Mouse (Mus musculus) heart, embryonic 11.5 days (tissue): ENCODE measurements around the gene Rpn2. TPM values are rescaled to one million over a fixed set of nuclear protein-coding genes. Genes with fewer than 3 reads are reported as not detected.
A peak's percentile ranks its signal among the peaks of the same experiment; 100 is the strongest.

Experiments used
- ATAC-seq: fragments of 200-750 bp; cut with Nextera tagmentation; replicated peaks from 2 replicates; pipeline ENCODE4 v1.8.0; 2017; ENCODE audit warnings: moderate library complexity; ENCODE audit not compliant: insufficient number of reproducible peaks, low FRiP score, low TSS enrichment
- H3K27ac ChIP-seq: fragments of 300-500 bp; sonication (generic); 2 replicates; pipeline ENCODE4 v1.5.1; 2014; ENCODE audit warnings: mild to moderate bottlenecking, low read depth, low read length
- H3K27me3 ChIP-seq: fragments of 300-500 bp; sonication (generic); 2 replicates; pipeline ENCODE4 v1.6.1; 2014; ENCODE audit warnings: mild to moderate bottlenecking, low read length, mixed read lengths; ENCODE audit not compliant: control insufficient read depth, insufficient read depth
- H3K36me3 ChIP-seq: fragments of 300-500 bp; sonication (generic); 2 replicates; pipeline ENCODE4 v1.6.1; 2014; ENCODE audit warnings: mild to moderate bottlenecking, low read length, moderate library complexity, mixed read lengths; ENCODE audit not compliant: control insufficient read depth, insufficient read depth
- H3K4me1 ChIP-seq: fragments of 300-500 bp; sonication (generic); 2 replicates; pipeline ENCODE4 v1.6.1; 2014; ENCODE audit warnings: low read length; ENCODE audit not compliant: control insufficient read depth, insufficient read depth
- H3K4me2 ChIP-seq: fragments of 300-500 bp; sonication (generic); 2 replicates; pipeline ENCODE4 v1.6.1; 2014; ENCODE audit warnings: mild to moderate bottlenecking, moderate library complexity
- H3K4me3 ChIP-seq: fragments of 300-500 bp; sonication (generic); 2 replicates; pipeline ENCODE4 v1.5.1; 2014; ENCODE audit warnings: low read depth, low read length
- H3K9ac ChIP-seq: fragments of 300-500 bp; sonication (generic); 2 replicates; pipeline ENCODE4 v1.6.1; 2014; ENCODE audit warnings: mild to moderate bottlenecking, low read depth, low read length, moderate library complexity
- H3K9me3 ChIP-seq: fragments of 300-500 bp; sonication (generic); replicated peaks from 2 replicates; pipeline ENCODE4 v1.6.1; 2016; ENCODE audit warnings: low read length; ENCODE audit not compliant: control insufficient read depth
- WGBS: fragments of 180-500 bp; shearing (Covaris S2); extraction: QIAGEN DNeasy Blood & Tissue Kit; methylation state at CpG from one replicate; pipeline ENCODE4 v1.1.7; 2014; ENCODE audit not compliant: insufficient replicate concordance; 5-methylcytosine and 5-hydroxymethylcytosine counted together
- polyA plus RNA-seq: library from polyadenylated mRNA; unstranded; fragments of >200 nt; fragmentation: Nextera tagmentation; extraction: Ambion mirVana; gene quantifications from 2 replicates; pipeline ENCODE4 v1.2.1, GENCODE M21; 2014

Gene Rpn2
- polyA plus RNA-seq = 202 and 214 TPM in 2 replicates

- H3K4me2 ChIP-seq = peak within 1 kb of the TSS; percentile 79
- H3K9ac ChIP-seq = peak within 1 kb of the TSS; percentile 98
- peaks cover 3% of the 10 kb centered on the region for H3K36me3 ChIP-seq
- WGBS = under 1% methylated on average over 64 of the region's 64 CpGs
- peak within 1 kb of the TSS; percentile 91 for H3K27ac ChIP-seq
- peak; percentile 99 for ATAC-seq
- H3K9me3 ChIP-seq = no peaks in the 10 kb centered on the region
- peak within 1 kb of the TSS; percentile 100 for H3K4me3 ChIP-seq
- no peaks in the 10 kb centered on the region for H3K27me3 ChIP-seq
- peaks cover 14% of the 10 kb centered on the region for H3K4me1 ChIP-seq
Observed at GRCm38 (mm10) chr2:157278717-157279415, at the start of gene Rpn2. TSS of gene Rpn2 (plus strand) at chr2:157279017.

DNA sequence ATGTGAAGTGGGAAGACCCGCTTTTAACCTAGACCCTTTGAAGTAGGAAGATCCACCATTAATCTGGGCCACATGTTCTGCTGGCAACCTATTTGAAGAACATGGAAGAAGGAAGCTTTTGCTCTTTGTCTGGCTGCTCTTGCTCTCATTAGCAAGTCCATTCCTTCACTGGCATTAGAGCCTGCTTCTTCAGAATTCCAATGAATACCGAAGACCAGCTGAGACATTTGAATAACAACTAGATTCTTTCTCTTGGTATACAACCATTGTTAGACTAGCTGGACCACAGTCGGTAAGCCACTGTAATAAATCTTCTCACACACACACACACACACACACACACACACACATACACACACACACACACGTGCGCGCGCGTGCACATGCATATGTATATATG lies 42.9 kb upstream of the Rpn2 start:
- no peaks in the 10 kb centered on the region for H3K4me1 ChIP-seq
- no peak overlapping the region for H3K4me3 ChIP-seq
- no peaks in the 10 kb centered on the region for H3K9me3 ChIP-seq
- H3K27me3 ChIP-seq = no peaks in the 10 kb centered on the region
- no peak overlapping the region for H3K9ac ChIP-seq
- 87% methylated on average over 8 of the region's 8 CpGs for WGBS
- no peak for ATAC-seq
- no peak overlapping the region for H3K27ac ChIP-seq
- H3K36me3 ChIP-seq = no peaks in the 10 kb centered on the region
- H3K4me2 ChIP-seq = no peak overlapping the region

GRCm38 (mm10) chr2:157245001-157245400 lies 33.8 kb upstream of the Rpn2 start:
- H3K27ac ChIP-seq = no peak overlapping the region
- no peaks in the 10 kb centered on the region for H3K9me3 ChIP-seq
- no peaks in the 10 kb centered on the region for H3K4me1 ChIP-seq
- H3K27me3 ChIP-seq = no peaks in the 10 kb centered on the region
- 47% methylated on average over 5 of the region's 5 CpGs for WGBS
- H3K9ac ChIP-seq = no peak overlapping the region
- no peak overlapping the region for H3K4me2 ChIP-seq
- H3K36me3 ChIP-seq = no peaks in the 10 kb centered on the region
- no peak overlapping the region for H3K4me3 ChIP-seq
- ATAC-seq = no peak

DNA sequence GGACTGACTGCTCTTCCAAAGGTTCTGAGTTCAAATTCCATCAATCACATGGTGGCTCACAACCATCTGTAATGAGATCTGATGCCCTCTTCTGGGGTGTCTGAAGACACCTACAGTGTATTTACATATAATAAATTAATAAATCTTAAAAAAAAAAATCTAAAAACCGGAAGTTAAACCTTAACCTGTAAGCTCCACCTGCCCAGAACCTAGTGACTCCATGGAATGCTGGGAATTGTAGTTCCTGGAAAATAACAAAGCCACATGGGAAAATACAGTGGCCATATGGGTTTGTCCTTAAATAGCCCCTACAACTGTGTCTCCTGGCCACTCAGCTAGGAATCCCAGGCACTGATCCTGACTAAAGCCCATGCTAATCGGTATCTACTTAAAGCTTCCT lies 33.2 kb upstream of the Rpn2 start:
- Histone ChIP-seq H3K4me3 (no peak overlapping the region), H3K27ac (no peak overlapping the region), H3K9me3 (no peaks in the 10 kb centered on the region), H3K36me3 (no peaks in the 10 kb centered on the region), H3K9ac (no peak overlapping the region), H3K27me3 (no peaks in the 10 kb centered on the region), H3K4me1 (no peaks in the 10 kb centered on the region), H3K4me2 (no peak overlapping the region)
- WGBS = 67% methylated on average over 2 of the region's 2 CpGs
- no peak for ATAC-seq

DNA sequence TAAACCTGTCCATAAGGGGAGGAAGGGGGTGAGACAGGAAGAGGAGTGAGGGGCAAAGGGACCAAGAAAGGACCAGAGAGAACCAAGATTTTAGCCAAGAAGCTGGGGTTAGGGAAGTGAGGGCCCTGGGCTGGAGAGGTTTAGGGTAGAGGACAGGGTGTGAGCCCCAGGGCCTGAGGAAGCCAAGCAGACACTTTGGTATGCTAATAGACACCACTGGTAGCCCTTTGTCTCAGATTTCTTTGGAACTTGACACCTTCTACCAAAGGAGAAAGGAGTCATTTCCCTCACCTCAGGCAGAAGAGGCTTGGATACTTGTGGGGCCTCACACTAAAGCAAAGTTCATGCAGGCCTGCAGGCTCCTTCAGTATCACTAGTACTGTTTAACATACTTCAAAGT lies 30.7 kb upstream of the Rpn2 start:
- Histone ChIP-seq H3K9me3 (no peaks in the 10 kb centered on the region), H3K9ac (no peak overlapping the region), H3K4me1 (no peaks in the 10 kb centered on the region), H3K4me2 (no peak overlapping the region), H3K36me3 (no peaks in the 10 kb centered on the region), H3K27ac (no peak overlapping the region), H3K4me3 (no peak overlapping the region), H3K27me3 (no peaks in the 10 kb centered on the region)
- ATAC-seq = no peak

DNA sequence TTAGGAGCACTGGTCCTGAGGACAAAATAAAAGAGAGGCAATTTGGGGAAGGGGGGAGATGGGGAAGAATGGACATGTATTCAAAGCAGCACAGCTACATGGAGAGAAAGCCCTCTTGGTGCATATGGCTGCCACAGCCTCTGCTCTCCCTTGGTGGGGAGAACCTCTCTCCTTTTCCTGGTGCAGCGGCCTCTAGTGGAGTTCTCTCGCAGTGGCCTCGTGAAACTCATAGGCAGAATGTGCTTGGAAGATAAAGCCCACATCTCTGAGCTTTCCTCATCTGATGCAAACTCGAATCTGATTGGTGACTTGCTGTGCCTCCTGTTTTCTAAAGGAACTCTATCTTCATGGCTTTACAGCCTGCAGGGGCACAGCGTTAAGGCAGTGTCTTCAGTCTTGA lies 19.1 kb upstream of the Rpn2 start:
- no peak overlapping the region for H3K9ac ChIP-seq
- WGBS = 4% methylated on average over 5 of the region's 5 CpGs
- H3K27ac ChIP-seq = no peak overlapping the region
- H3K27me3 ChIP-seq = no peaks in the 10 kb centered on the region
- H3K4me3 ChIP-seq = no peak overlapping the region
- no peak for ATAC-seq
- H3K4me1 ChIP-seq = no peaks in the 10 kb centered on the region
- H3K4me2 ChIP-seq = no peak overlapping the region
- H3K36me3 ChIP-seq = no peaks in the 10 kb centered on the region
- no peaks in the 10 kb centered on the region for H3K9me3 ChIP-seq

GRCm38 (mm10) chr2:157261930-157262329 lies 16.9 kb upstream of the Rpn2 start:
- Histone ChIP-seq H3K27ac (no peak overlapping the region), H3K4me2 (no peak overlapping the region), H3K4me3 (no peak overlapping the region), H3K4me1 (no peaks in the 10 kb centered on the region), H3K9ac (no peak overlapping the region), H3K9me3 (no peaks in the 10 kb centered on the region), H3K27me3 (no peaks in the 10 kb centered on the region), H3K36me3 (no peaks in the 10 kb centered on the region)
- no peak for ATAC-seq
- WGBS = 75% methylated on average over 5 of the region's 5 CpGs

DNA sequence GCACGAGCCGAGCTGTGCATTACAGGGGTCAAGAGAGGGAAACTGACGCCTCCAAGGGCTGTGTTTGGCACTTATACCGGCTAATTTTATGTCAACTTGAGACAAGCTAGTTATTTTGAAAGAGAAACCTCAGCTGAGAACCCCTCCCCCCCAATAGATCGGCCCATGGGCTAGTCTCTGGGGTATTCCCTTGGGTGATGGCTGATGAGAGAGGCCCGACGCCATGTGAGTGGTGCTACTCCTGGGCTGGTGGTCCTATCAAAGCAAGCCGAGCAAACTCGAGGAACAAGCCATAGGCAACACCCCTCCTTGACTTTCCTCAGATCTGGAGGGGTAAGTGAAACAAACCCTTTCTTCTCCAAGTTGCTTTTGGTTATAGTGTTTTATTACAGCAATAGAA lies 16.3 kb upstream of the Rpn2 start:
- WGBS = 62% methylated on average over 9 of the region's 9 CpGs
- Histone ChIP-seq H3K4me3 (no peak overlapping the region), H3K27me3 (no peaks in the 10 kb centered on the region), H3K36me3 (no peaks in the 10 kb centered on the region), H3K9me3 (no peaks in the 10 kb centered on the region), H3K9ac (no peak overlapping the region), H3K4me1 (no peaks in the 10 kb centered on the region), H3K27ac (no peak overlapping the region), H3K4me2 (no peak overlapping the region)
- no peak for ATAC-seq

DNA sequence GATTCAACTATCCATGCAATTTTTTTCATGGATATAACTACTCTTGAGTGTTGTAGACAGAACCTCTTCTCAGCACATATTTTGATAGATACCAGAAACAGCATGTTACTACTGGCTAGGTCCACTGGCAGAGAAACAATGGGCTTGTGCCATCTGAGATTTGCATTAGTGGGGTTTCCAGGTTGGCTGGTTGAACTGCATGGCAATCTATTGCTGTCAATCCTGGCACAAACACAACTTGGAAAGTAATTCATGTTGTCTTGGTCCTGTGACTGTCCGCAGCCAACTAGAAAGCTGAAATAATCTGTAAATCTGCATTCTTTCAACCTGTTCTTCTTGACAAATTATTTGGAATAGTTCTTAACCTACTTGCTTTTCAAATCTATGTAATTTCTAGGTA lies 15.7 kb upstream of the Rpn2 start:
- Histone ChIP-seq H3K4me2 (no peak overlapping the region), H3K9me3 (no peaks in the 10 kb centered on the region), H3K27me3 (no peaks in the 10 kb centered on the region), H3K27ac (no peak overlapping the region), H3K36me3 (no peaks in the 10 kb centered on the region), H3K4me3 (no peak overlapping the region), H3K4me1 (no peaks in the 10 kb centered on the region), H3K9ac (no peak overlapping the region)
- no peak for ATAC-seq
- WGBS = 81% methylated on average over 1 of the region's 1 CpGs
